Mouse (Mus musculus) midbrain, embryonic 12.5 days (tissue): Measurements from ENCODE around the gene Cdk15. TPM values are rescaled to one million over a fixed set of nuclear protein-coding genes. Genes with fewer than 3 reads are reported as not detected.
A peak's percentile ranks its signal among the peaks of the same experiment; 100 is the strongest.

Experiments
- ATAC-seq: fragments of 200-750 bp; cut with Nextera tagmentation; 2 replicates; pipeline ENCODE4 v1.8.0; 2017; ENCODE audit warnings: low read depth, moderate TSS enrichment, moderate library complexity; ENCODE audit not compliant: low FRiP score
- H3K27ac ChIP-seq: fragments of 300-500 bp; sonication (generic); replicated peaks from 2 replicates; pipeline ENCODE4 v1.5.1; 2016; ENCODE audit warnings: mild to moderate bottlenecking
- H3K27me3 ChIP-seq: fragments of 300-500 bp; sonication (generic); 2 replicates; pipeline ENCODE4 v1.6.1; 2016; ENCODE audit warnings: mild to moderate bottlenecking
- H3K36me3 ChIP-seq: fragments of 300-500 bp; sonication (generic); 2 replicates; pipeline ENCODE4 v1.6.1; 2016
- H3K4me1 ChIP-seq: fragments of 300-500 bp; sonication (generic); 2 replicates; pipeline ENCODE4 v1.6.1; 2016
- H3K4me2 ChIP-seq: fragments of 300-500 bp; sonication (generic); replicated peaks from 2 replicates; pipeline ENCODE4 v1.6.1; 2016; ENCODE audit warnings: mild to moderate bottlenecking, moderate library complexity
- H3K4me3 ChIP-seq: fragments of 300-500 bp; sonication (generic); 2 replicates; pipeline ENCODE4 v1.5.1; 2016; ENCODE audit warnings: mild to moderate bottlenecking
- H3K9ac ChIP-seq: fragments of 300-500 bp; sonication (generic); replicated peaks from 2 replicates; pipeline ENCODE4 v1.6.1; 2016; ENCODE audit warnings: mild to moderate bottlenecking, moderate library complexity
- H3K9me3 ChIP-seq: fragments of 300-500 bp; sonication (generic); 2 replicates; pipeline ENCODE4 v1.6.1; 2016; ENCODE audit warnings: mild to moderate bottlenecking
- WGBS: fragments of 180-500 bp; shearing (Covaris S2); methylation state at CpG from one replicate; pipeline ENCODE4 v1.1.7; 2016; 5-methylcytosine and 5-hydroxymethylcytosine counted together
- polyA plus RNA-seq: library from polyadenylated mRNA; unstranded; fragments of >200 nt; fragmentation: Nextera tagmentation; extraction: Ambion mirVana; gene quantifications from 2 replicates; pipeline ENCODE4 v1.2.1, GENCODE M21; 2016

The Cdk15 gene
- polyA plus RNA-seq, 1 experiment from 2014 or later = 0.28 TPM

DNA sequence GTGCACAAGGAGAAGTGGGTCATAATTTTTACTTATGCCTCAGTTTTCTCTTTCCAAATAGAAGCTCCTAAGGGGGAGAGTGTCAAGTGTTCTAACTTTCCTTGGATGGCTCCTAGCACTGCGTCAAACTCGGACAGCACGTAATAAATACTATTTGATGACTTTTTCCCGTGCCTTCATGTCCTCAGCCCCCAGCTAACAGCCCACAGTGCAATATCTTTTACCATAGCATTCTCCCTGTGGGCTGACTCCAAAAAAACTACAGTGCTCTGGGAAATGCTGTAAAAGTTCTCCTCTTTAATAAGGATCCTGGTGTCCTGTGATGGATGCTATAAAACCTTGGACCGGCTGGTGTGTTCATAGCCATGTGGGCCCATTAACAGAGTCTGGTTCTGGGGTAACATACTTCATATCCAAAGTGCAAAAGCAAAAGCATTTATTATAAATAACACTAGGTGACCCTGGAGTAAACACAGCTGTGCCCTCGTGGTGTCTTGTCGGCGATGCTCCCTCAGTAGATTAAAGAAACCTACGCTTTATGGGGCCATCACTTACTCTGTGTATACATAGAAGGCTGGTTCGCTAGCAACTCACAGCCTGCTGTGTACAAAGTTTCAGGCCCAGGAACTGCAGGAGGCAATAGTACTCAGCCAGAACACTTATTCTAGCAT lies 112.1 kb downstream of the Cdk15 start:
- no peak for ATAC-seq
- Histone ChIP-seq H3K9ac (no peak overlapping the region), H3K27ac (no peak overlapping the region), H3K9me3 (no peaks in the 10 kb centered on the region), H3K4me3 (no peak overlapping the region), H3K27me3 (0 out of 2 replicates have a peak, but pooled peaks cover 10% of the 10 kb centered on the region), H3K36me3 (no peaks in the 10 kb centered on the region), H3K4me2 (no peak overlapping the region), H3K4me1 (peaks cover 12% of the 10 kb centered on the region; the same call in 1 of the 2 replicates)
- WGBS = 81% methylated on average over 10 of the region's 10 CpGs

GRCm38 (mm10) chr1:59369320-59369685 lies 112.6 kb downstream of the Cdk15 start:
- Histone ChIP-seq H3K9ac (no peak overlapping the region), H3K4me1 (peaks cover 12% of the 10 kb centered on the region; the same call in 1 of the 2 replicates), H3K36me3 (no peaks in the 10 kb centered on the region), H3K9me3 (no peaks in the 10 kb centered on the region), H3K4me3 (no peak overlapping the region), H3K27ac (no peak overlapping the region), H3K27me3 (0 out of 2 replicates have a peak, but pooled peaks cover 10% of the 10 kb centered on the region), H3K4me2 (no peak overlapping the region)
- WGBS = 65% methylated on average over 7 of the region's 7 CpGs
- no peak for ATAC-seq

DNA sequence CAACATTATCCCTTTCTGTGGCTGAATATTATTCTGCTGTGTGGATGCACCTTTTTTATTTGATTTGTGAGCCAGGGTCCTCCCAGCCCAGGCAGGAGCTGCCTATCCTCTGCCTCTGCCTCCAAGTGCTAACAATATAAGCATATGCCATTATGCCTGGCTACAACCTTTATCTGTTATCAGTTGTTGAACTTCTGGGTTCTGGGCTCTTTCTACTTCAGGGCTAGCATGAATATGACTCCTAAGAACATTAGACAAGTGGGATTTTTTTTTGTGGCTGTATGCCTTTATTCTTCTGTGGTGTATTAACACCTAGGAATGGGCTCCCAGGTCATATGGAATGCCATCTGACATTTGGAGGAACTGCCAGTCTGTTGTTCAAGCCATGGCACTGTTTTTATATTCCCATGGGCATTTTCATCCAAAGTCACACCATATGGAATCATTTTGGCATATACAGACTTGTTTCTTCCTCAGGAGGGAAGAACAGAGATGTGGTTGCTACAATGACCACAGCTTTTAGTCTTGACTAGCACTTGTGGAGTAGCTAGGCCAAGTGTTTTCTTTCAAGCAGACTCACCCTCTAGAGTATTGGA lies 113.7 kb downstream of the Cdk15 start:
- no peak for ATAC-seq
- Histone ChIP-seq H3K4me1 (peaks cover 12% of the 10 kb centered on the region; the same call in 1 of the 2 replicates), H3K27ac (no peak overlapping the region), H3K36me3 (no peaks in the 10 kb centered on the region), H3K9ac (no peak overlapping the region), H3K27me3 (0 out of 2 replicates have a peak, but pooled peaks cover 10% of the 10 kb centered on the region), H3K9me3 (no peaks in the 10 kb centered on the region), H3K4me3 (no peak overlapping the region), H3K4me2 (no peak overlapping the region)

DNA sequence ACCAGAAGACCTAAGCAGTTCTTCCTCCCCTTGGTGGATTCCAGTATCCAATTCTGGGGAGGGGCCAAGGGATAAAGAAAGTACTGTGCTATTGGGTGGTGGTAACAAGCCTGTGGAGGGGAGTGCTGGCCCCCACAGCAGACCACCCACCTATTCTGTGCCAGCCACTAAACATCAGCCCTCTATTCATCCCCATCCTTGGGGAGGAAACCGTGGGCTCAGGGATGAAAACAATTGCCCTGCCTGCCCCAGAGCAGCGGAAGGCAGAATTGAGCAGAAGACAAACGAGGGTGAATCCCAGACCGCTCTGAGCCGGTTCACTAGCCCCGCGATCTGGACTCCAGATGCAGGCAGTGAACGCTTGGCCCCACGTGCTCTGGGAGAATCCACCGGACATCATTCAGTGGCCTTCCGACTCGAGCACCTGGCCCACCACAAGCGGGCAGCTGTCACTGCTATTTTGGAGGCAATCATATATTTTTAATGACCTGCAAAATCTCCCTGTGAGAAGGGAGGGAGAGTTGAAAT lies 119.4 kb downstream of the Cdk15 start:
- Histone ChIP-seq H3K27me3 (no peaks in the 10 kb centered on the region; the same call in 1 of the 2 replicates), H3K27ac (peak overlapping the region; percentile 60; the same call in 1 of the 2 replicates), H3K4me2 (peak overlapping the region; percentile 25)

GRCm38 (mm10) chr1:59376557-59376956 lies 119.9 kb downstream of the Cdk15 start:
- peak overlapping the region; percentile 60 for H3K27ac ChIP-seq
- peak overlapping the region; percentile 25 for H3K4me2 ChIP-seq
- peak; percentile 52; the same call in 1 of the 2 replicates for ATAC-seq
- no peaks in the 10 kb centered on the region for H3K36me3 ChIP-seq
- peaks cover 12% of the 10 kb centered on the region; the same call in 1 of the 2 replicates for H3K4me1 ChIP-seq
- WGBS = 2% methylated on average over 3 of the region's 3 CpGs
- H3K9me3 ChIP-seq = no peaks in the 10 kb centered on the region
- no peak overlapping the region; the same call in 1 of the 2 replicates for H3K9ac ChIP-seq
- H3K4me3 ChIP-seq = no peak overlapping the region
- no peaks in the 10 kb centered on the region; the same call in 1 of the 2 replicates for H3K27me3 ChIP-seq

More for the DNA sequence above, 119.4 kb downstream of the Cdk15 start:
- peak; percentile 80 for ATAC-seq
- Histone ChIP-seq H3K4me3 (no peak overlapping the region), H3K9ac (no peak overlapping the region; the same call in 1 of the 2 replicates), H3K4me1 (peaks cover 12% of the 10 kb centered on the region; the same call in 1 of the 2 replicates), H3K9me3 (no peaks in the 10 kb centered on the region), H3K36me3 (no peaks in the 10 kb centered on the region)
- WGBS = 2% methylated on average over 13 of the region's 13 CpGs

GRCm38 (mm10) chr1:59377312-59377711 lies 120.6 kb downstream of the Cdk15 start:
- Histone ChIP-seq H3K9me3 (no peaks in the 10 kb centered on the region), H3K4me2 (no peak overlapping the region), H3K9ac (no peak overlapping the region), H3K36me3 (no peaks in the 10 kb centered on the region), H3K4me1 (peaks cover 12% of the 10 kb centered on the region; the same call in 1 of the 2 replicates), H3K27me3 (no peaks in the 10 kb centered on the region; the same call in 1 of the 2 replicates), H3K27ac (no peak overlapping the region), H3K4me3 (no peak overlapping the region)
- WGBS = 75% methylated on average over 9 of the region's 9 CpGs
- ATAC-seq = no peak

GRCm38 (mm10) chr1:59380926-59381325 lies 124.2 kb downstream of the Cdk15 start:
- Histone ChIP-seq H3K4me3 (no peak overlapping the region), H3K36me3 (no peaks in the 10 kb centered on the region), H3K27me3 (no peaks in the 10 kb centered on the region; the same call in 1 of the 2 replicates), H3K9me3 (no peaks in the 10 kb centered on the region), H3K27ac (no peak overlapping the region), H3K4me2 (no peak overlapping the region), H3K9ac (no peak overlapping the region), H3K4me1 (peaks cover 10% of the 10 kb centered on the region; the same call in 1 of the 2 replicates)
- no peak for ATAC-seq
- WGBS = 73% methylated on average over 10 of the region's 10 CpGs

DNA sequence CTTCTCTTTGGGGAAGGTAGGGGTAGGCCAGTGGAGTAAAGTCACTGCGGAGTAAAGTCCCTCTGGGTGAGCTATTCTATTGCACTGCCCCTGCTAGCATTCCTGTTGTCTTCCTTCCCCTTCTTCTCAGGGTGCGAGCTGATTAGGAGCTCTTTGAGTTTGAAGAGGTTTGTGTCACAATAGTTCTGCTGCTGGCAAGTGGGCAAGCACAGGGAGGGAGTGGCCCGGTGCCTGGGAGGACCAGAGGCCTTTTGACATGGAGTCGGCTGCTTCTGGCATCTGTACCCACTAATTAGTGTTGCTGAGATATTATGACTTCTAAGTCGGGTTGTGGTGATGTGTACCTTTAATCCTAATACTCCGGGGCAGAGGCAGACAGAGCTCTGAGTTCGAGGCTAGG lies 124.8 kb downstream of the Cdk15 start:
- no peaks in the 10 kb centered on the region for H3K9me3 ChIP-seq
- no peak overlapping the region for H3K4me3 ChIP-seq
- no peak overlapping the region for H3K27ac ChIP-seq
- peaks cover 5% of the 10 kb centered on the region; the same call in 1 of the 2 replicates for H3K4me1 ChIP-seq
- ATAC-seq = no peak
- WGBS = 72% methylated on average over 7 of the region's 7 CpGs
- no peak overlapping the region for H3K9ac ChIP-seq
- H3K36me3 ChIP-seq = no peaks in the 10 kb centered on the region
- H3K27me3 ChIP-seq = peaks cover 3% of the 10 kb centered on the region; the same call in 1 of the 2 replicates
- H3K4me2 ChIP-seq = no peak overlapping the region

GRCm38 (mm10) chr1:59382516-59382915 lies 125.8 kb downstream of the Cdk15 start:
- no peak overlapping the region for H3K9ac ChIP-seq
- ATAC-seq = no peak
- H3K4me3 ChIP-seq = no peak overlapping the region
- no peaks in the 10 kb centered on the region for H3K9me3 ChIP-seq
- 0 out of 2 replicates have a peak, but pooled peaks cover 2% of the 10 kb centered on the region for H3K4me1 ChIP-seq
- H3K27me3 ChIP-seq = peaks cover 3% of the 10 kb centered on the region; the same call in 1 of the 2 replicates
- H3K36me3 ChIP-seq = no peaks in the 10 kb centered on the region
- H3K4me2 ChIP-seq = no peak overlapping the region
- WGBS = 93% methylated on average over 3 of the region's 3 CpGs
- no peak overlapping the region for H3K27ac ChIP-seq

DNA sequence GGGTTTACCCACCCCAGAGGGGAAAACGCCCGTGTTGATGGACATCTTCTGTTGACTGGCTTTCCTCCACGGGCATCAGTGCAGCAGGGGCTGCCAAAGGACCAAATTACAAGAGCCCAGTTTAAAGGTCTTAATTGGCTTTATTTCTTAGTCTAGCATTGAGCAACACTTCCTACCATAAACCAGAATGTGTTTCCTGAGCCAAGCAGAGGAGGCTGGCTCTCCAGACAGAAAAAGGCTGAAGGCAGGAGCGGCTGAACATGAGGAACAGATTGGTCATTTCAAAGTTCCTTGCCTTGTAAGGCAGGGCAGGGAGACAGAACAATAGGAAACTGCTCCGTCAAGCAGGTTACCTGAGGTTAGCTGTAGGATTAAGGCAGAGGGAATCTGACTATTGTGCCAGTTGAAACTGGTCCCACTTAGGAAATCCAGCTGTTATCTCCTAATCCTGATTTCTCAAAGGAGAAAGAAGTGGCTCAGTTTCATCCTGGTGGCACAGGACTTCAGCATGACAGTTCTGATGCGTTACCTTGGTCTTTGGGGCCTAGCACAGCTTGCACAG lies 126.4 kb downstream of the Cdk15 start:
- H3K4me1 ChIP-seq = 0 out of 2 replicates have a peak, but pooled peaks cover 7% of the 10 kb centered on the region
- H3K9me3 ChIP-seq = no peaks in the 10 kb centered on the region
- no peak overlapping the region for H3K27ac ChIP-seq
- peaks cover 3% of the 10 kb centered on the region; the same call in 1 of the 2 replicates for H3K27me3 ChIP-seq
- H3K4me2 ChIP-seq = no peak overlapping the region
- H3K4me3 ChIP-seq = no peak overlapping the region
- H3K36me3 ChIP-seq = no peaks in the 10 kb centered on the region
- no peak overlapping the region for H3K9ac ChIP-seq
- WGBS = 69% methylated on average over 6 of the region's 6 CpGs
- no peak for ATAC-seq

DNA sequence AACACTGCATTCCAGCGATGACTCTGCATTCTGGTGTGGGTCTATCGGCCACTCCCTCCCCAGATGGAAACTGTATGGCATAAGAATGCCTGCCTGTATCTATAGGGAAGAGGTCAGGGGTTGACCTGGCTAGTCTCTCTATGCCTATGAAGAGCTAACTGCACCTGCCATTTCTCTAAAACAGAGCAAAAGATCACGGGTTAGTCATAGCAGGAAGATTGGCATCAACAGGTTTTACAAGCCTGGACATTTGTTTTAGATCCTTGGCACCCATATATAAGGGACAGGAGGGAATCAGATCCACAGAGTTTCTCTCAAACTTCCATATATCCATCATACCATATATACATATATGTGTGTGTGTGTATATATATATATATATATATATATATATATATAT lies 127.7 kb downstream of the Cdk15 start:
- ATAC-seq = no peak
- WGBS = 87% methylated on average over 3 of the region's 3 CpGs
- no peak overlapping the region for H3K4me3 ChIP-seq

More for the DNA sequence above, 127.7 kb downstream of the Cdk15 start:
- 0 out of 2 replicates have a peak, but pooled peaks cover 7% of the 10 kb centered on the region for H3K4me1 ChIP-seq
- H3K27me3 ChIP-seq = peaks cover 3% of the 10 kb centered on the region; the same call in 1 of the 2 replicates
- no peak overlapping the region for H3K4me2 ChIP-seq
- no peaks in the 10 kb centered on the region for H3K36me3 ChIP-seq
- no peak overlapping the region for H3K9ac ChIP-seq
- no peaks in the 10 kb centered on the region for H3K9me3 ChIP-seq
- H3K27ac ChIP-seq = no peak overlapping the region
